Mouse (Mus musculus) cerebellum, postnatal 4 days (tissue): Measurements from ENCODE around the gene Osbpl9.

Experiments used
- DNase-seq, 2 experiments: peaks; one replicate each; pipeline ENCODE4 v3.0.0; 2022; ENCODE audit warnings: low spot score in 2 of 2, mixed read lengths in 1 of 2

The Osbpl9 gene

DNA sequence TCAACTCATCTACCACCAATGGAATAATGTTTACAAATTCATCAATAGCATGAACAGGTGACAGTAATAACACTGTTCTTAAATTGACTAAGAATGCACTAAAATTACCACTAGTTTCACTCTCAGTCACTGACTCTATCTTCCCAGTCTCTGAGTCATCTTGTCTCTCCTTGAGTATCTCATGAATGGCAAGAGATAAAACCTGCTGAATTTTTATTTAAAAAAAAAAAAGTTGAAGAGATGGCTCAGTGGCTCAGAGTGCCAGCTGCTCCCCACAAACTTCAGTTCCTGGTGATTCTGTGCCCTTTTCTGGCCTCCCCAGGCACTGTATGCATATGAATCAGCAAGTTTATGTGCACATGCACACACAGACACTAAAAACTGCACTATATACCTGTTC lies 96.8 kb downstream of the Osbpl9 start:
- no peak for DNase-seq

DNA sequence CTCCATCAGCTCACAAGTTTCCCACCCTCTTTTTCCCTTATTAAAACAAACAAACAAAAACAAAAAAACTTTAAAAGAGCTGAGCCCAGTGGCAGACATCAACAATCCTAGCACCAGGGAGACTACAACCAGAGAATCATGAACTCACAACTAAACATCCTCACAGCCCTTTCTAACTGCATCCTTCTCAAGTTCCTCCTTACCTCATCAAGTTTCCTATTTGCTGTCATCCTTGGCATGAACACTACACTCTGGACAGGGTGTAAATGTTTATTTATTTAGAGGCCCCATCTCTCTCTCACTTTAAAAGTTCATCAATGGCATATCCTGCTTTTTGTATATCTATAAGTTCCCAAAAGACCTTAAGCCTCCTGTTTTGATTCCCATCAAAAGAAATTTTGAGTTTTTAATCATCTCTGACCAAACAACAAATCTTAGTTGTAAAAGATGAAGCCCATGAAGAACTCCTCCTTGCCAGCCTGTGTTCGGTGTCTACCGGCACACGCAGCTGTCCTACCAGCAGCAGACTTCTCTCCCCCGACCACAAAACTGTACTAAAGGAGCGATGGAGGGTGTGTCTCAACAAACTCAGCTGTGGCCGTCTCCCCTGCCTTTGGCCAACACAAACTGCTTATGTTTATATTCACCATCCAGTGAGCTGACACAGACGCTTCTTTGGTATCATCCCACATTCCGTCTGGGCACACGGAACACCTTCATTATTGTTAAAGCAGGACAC lies 98.8 kb downstream of the Osbpl9 start:
- no peak for DNase-seq

DNA sequence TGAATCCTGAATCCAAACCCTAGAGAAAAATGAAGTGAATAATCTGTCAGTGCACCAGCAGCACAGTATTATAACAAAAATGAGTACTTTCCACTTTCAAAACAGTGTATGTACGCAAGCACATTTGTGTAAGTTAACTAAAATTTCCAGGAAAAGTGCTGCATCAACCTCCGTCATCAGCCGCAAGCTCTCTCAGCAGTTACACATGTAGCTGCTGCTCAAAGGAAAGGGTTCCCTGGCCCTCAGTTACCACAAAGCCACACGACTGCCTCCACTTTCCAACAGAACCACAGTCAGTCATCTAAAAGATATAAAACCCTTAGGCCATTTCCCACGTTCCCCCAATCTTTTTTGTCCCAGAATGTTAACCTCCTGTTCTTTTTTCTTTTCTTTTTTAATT lies 99.5 kb downstream of the Osbpl9 start:
- DNase-seq: no peak

DNA sequence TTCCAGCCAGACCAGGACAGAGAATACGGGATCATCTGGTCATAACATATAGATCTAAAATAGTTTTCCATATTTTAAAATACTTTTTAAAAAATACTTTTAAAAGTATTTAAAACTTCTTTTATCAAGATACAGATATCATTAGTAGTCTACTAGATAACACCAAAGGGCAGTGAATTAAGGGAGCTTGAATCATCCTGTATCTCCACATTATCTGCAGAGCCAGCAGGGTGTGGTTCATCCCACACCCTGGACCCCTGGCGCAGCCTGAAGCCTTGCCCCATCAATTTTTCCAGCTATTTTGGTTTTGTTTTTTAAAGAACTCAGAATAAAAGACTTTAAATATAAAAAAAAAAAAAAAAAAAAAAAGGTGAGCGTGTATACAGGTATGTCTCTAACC lies 103.2 kb downstream of the Osbpl9 start:
- DNase-seq: no peak

DNA sequence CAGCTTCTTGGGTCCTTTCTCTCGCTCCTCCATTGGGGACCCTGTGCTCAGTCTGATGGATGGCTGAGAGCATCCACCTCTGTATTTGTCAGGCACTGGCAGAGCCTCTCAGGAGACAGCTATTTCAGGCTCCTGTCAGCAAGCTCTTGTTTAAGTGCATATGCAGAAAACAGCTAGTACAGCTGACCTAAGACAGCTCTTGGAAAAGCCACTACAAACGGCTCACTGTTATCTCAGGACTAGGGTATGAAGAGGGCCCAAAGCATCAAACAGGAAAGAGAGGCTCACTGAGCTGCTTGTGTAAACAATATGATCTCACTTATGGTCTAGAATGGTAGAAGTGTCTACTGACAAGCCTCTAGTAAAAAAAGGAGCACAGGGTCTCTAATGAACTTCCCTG lies 107.8 kb downstream of the Osbpl9 start:
- no peak for DNase-seq

DNA sequence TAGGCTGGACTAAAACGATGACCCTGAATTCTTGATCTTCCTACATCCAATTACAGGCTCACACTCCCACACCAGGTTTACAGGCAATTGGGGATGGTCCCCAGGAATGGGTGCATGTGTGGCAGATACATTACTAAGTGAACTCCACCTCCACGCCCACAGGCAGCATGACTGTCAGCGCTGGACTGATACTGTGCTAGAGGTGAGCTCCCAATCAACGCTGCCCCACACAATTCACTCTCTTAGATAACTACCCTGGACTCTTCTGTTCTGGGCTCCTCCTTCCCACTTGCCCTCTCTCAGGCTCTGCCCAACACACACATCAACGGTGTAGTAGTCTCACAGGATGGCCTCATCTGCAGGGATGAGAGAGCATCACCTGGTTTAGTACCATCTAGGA lies 109.7 kb downstream of the Osbpl9 start:
- no peak for DNase-seq

DNA sequence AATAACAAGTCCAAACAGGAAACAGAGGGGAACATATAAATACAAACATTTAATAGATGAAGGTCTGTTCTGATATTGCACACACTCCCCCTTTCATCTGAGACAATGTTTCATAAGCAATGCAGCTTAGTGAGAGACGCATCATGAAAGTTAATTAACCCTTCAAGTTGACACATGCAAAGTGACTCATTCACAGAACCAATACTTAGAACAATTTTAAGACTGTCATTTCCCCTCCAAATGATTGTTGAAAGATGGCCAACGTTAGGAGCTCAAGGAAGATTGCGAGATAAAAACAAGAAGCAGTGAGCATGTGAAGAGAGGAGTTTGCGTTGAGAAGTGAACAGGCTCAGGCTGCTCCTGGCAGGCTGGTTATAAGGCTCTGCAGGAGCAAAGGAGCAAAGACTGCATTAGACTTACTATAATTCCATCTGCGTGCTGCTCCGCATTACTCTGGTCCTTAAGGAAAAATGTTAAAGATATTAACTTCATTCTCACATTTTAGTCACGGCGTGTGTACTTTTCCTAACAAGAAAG lies 110.8 kb downstream of the Osbpl9 start:
- no peak for DNase-seq

DNA sequence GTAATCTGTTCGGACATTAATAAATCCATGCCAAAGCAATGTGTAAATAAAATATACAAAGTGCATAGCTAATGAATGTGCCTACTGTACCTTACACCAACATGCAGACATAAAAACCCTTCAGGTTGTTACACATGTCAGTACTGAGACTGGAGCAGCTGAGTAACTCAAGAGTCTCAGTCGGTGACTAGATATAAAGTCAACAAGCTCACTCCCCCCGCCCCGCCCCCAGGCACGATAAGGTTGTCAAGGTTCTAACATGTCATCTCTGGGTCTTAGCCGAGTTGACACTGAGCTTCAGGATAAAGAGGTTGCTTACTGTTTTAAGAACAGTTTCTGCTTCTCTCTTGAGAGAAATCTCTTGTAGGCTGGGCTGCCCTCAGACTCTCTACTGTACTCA lies 112.1 kb downstream of the Osbpl9 start:
- DNase-seq: no peak

DNA sequence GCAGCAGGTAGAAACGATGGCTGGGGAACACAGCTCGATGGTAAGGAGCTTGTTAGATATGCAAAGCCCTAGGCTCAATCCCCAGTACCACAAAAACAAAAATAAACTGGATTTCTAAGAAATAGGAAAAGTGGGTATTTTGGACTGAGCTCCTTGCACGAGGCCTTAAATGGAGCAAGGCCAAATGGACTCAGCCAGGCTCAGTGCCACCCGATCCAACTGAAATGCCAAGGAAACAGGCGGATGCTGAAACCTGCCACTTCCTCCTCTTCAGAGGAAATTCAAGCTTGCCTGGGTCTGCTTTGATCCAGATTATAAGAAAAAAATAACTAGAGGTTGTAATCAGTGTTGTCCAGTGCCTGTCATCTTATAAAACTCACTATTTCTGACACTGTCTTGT lies 112.9 kb downstream of the Osbpl9 start:
- no peak for DNase-seq

DNA sequence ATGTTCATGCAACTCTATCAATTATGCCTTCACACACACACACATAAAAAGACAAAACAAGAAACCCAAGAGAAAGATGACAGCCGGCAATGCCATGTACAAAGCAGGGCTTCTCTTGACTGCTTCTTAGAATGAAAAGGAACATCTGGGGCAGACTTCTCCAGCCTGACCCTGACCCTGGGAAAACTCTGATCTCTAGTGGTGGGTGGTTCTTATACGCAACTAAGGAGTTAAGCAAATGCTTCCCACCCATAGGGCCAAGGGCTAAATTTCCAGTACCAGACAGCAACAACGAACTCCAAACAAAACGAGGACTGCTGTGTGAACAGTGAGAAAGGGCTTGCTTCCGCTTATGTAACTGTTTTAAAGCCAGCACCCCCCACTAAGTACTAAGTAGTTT lies 122.0 kb downstream of the Osbpl9 start:
- DNase-seq: no peak

DNA sequence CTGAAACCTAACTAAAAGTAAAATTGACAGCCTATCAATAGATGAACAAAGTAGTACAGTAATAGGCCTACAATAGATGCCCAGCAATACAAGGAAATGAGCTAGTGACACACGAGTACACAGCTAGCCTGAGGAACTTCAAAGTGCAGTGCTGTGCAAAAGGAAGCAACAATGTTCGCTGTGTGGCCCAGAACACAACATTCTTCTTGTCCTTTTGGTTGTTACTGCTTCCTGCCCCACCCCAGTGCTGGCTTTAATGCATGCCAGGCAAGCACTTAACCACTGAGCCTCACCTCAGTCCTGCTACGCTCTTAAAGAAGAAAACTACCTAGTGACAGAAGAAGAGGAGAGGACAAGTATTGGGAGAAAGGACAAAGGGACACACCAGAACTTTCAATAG lies 122.4 kb downstream of the Osbpl9 start:
- no peak for DNase-seq

DNA sequence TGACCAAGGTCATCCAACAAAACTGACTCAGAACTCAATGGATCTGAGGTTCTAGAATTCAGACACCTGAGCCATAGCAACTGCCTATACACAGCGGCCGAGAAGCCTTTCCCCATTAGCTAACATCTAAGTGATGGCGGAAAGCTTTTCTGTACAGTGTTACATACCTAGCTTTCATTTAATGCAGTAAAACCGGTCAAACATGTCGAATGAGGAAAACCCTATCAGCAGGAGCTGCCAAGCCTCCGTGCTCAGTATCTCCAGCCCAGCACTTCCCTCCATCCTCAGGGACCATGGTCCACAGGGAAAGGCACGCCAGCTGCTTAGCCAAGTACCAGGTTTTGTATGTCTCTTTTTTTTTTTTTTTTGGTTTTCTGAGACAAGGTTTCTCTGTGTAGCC lies 123.1 kb downstream of the Osbpl9 start:
- DNase-seq: no peak

DNA sequence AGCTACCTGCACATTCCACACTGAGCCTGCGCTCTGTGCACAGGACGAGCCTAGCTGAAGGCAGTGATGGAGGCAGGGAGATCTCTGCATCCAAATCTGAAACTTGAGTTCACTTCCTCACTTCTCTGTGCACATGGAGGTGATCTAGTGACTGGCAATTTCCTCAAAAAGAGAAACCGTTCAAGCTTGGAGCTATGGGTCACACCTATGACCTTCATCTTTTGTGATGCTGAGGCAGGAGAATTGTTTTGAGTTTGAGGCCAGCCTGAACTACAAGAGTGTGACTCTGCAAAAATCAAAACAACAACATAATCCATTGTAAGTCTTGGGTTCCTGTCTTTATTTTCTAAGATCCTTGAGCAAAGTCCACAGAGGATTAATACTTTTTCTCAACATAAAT lies 128.8 kb downstream of the Osbpl9 start:
- no peak for DNase-seq

DNA sequence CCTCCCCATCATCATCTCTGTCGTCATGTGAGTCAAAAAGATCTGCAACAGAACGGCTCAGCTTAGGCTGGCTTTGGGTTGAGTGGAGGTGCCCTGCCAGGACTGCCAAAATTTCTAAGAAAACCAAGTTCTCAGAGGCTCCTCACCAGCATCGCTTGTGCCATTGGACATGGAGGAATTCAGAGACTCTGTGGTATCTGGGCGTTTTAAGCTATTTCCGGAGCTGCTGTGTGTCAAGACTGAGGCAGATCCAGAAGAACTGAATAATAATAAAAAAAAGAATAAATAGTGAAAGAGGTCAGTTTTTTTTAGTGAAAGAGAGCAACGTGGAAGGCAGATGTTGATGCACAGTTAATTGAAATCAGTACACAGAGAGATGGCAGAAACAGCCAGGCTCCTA lies 129.2 kb downstream of the Osbpl9 start:
- no peak for DNase-seq

DNA sequence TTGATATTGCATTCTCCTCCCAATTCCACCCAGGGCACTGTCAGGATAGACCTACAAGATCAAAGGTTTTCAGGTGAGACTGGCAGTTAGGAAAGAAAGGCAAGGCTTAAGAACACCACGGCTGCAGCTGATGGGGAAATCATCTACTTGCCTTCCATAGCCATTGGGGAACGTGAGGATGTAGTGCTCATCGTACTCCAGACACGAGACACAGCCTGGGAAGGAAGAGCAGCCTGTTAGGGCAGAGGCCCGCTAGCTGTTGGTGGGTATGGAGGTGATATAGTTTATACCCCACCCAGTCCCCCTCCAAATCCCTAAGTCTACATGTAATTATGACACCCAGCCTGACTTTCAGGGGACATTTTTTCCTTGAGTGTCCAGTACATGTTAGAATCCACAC lies 136.4 kb downstream of the Osbpl9 start:
- no peak for DNase-seq

DNA sequence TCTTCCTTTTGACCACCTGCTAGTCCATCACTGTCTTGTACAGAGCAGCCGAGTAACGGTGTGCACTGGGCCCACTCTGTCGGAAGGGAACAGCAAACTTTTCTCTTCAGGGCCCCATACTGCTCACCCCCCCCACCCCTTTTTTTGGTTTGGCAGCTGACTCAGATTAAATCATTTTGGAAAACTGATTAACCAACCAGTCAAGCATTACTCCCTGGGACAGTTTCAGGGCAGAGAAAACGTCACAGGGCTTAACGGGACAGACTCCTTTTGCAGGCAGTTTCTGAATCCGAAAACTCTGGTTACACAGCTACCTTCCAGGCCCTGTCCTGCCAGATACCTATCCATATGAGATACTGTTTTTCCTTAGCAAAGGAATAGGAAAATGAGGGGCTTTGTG lies 137.1 kb downstream of the Osbpl9 start:
- no peak for DNase-seq

DNA sequence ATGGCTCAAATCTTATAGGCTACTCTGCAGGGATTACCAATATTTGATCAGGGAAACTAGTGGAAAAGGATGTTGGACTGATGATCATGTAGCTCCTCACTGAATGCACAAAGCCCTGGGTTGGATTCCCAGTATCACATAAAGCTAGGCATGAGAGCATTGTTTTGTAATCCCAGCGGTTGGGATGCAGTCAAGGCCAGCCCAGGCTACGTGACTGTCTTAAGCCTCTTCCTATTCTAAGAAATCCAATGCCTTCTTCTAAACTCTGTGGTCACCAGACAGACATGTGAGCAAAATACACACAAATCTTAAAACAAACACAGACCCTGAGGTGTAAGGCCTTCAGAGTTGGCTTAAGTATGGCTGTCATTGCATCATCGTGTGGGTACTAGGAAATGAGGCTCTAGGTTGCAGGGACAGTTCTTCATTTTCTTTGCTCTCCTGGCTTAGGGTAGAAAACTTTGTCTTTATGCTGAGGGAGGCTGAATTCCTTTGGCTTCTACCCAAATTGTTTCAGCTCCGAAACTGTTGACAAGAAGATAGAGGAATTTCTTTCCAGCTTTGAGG lies 142.7 kb downstream of the Osbpl9 start:
- DNase-seq: no peak

DNA sequence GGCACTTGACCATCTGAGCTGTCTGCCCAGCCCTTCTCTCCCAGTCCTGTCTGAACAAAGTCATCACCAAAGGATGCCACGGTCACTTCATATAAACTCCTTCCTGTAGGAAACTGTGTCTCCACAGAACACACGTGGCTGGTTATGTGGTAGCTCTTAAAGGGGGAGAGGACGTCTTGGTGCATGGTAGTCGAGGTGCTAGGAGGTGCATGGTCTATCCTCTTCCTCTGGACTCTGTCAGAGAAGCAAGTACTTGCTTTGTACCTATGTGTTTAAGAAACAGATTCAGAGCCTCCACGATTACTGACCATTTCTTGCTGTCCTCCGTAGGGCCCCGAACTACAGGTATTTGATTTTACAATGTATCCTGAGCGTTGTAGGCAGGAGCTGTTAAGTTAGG lies 144.4 kb downstream of the Osbpl9 start:
- DNase-seq: no peak

DNA sequence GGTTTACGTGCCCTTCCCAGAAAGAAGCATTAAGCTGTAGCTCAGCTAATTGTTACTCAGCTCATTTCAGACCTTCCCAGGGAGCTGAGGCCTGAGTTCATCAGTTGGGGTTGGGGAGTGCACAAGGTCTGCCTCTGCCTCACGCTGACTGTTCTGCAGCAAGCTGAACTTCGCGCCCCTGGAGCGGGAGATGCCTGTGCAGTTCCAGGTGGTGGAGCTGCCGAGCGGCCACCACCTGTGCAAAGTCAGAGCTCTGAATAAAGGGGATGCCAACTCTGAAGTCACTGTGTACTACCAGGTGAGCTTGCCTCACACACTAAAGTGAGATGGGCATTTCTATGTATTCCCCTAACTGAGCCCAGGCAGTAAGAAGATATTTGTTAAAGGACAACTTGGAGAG lies 145.7 kb downstream of the Osbpl9 start:
- DNase-seq: no peak

DNA sequence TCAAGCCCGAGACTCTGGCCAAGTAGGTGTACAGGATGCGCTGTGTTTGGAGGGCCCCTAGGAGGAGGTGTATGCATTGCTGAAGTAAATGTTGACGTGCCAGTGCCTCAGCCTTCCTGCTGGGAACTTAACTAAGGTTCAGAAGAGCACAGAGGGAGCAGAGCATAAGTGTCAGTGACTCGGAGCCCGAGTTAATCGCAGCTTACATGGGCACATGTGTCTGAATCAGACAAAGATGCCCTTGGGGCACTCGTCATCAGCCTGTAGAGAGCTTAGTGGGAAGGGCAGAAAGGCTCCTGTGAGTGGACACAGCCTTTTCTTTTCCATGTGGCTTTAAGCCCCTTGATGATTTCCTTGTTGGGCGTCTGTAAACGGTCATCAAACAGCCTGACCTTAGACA lies 148.1 kb downstream of the Osbpl9 start:
- no peak for DNase-seq

DNA sequence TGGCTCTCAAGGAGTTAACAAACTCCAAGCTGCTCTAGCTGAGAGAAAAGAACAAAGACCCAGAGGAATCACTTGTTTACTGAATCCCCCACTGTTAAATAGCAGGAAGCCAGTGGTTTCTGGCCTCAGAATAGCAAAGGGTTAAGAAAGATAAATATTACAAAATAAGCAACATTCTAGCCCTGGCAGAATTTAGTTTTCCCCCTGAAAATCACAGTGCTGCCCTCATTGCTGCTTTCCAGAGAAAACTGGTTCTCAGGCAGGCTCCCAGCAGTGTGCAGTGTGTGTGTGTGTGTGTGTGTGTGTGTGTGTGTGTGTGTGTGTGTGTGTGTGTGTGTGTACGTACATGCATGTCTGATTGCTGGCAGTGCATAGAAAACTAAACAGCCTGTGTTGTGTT lies 149.8 kb downstream of the Osbpl9 start:
- DNase-seq: no peak

DNA sequence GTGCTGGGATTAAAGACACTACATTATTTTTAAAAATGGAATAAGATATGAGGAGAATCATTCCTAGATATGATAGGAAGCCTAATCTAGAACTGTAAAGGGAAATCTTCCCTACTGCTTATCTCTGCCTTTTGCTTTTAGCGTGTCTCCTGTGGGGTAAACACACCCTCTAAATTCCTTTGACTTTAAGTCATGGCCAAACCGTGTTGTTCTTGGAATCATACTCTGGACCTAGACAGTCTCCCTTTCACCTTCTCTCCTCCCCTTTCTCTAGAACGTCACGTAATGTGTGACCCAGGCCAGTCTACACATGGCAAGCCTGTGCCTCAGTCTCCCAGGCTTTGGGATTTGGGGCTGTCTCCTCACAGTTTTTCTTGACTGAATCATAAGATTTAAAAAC lies 153.8 kb downstream of the Osbpl9 start:
- no peak for DNase-seq

DNA sequence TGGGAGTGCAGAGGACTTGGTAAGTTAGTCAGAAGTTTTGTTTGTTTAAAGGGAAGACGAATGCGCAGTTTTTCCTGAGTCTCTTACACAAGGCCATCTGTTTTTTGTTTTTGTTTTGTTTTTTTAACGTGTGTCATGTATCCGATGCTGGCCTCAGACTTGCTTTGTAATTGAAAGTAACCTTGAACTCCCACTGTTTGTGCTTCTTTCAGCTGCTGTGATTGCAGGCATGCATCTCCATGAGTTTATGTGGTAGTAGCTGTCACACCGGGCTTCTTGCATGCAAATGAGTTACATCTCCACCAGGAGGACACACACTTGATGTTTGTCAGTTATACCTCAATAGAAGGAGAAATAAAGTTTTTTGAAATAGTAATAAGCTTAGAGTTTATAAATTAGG lies 158.3 kb downstream of the Osbpl9 start:
- DNase-seq: no peak

DNA sequence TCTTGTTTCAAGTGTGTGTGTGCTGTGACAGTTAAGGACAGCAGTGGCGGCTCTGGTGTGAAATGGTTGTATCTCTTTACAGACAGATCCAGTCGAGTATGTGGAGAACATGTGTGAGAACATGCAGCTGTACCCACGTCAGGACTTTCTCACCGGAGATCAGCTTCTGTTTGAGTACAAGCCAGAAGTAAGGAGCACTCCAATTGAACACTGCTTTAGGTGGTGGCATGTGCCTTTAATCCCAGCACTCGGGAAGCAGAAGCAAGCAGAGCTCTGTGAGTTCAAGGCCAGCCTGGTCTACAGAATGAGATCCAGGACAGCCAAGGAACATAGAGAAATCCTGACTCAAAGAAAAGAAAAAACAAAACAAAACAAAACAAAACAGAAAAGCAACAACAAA lies 158.8 kb downstream of the Osbpl9 start:
- no peak for DNase-seq
